Mouse (Mus musculus) liver (tissue): ENCODE measurements around the gene Zfp935.
"Not testable (repeated sequence)": the region's sequence is repeated elsewhere in the genome, so short reads cannot be mapped to it uniquely, and the experiment has no call there.

Source experiments
- DNase-seq: peaks from one replicate; pipeline ENCODE4 v3.0.0-alpha.2; 2020; ENCODE audit warnings: mixed read lengths

The Zfp935 gene

DNA sequence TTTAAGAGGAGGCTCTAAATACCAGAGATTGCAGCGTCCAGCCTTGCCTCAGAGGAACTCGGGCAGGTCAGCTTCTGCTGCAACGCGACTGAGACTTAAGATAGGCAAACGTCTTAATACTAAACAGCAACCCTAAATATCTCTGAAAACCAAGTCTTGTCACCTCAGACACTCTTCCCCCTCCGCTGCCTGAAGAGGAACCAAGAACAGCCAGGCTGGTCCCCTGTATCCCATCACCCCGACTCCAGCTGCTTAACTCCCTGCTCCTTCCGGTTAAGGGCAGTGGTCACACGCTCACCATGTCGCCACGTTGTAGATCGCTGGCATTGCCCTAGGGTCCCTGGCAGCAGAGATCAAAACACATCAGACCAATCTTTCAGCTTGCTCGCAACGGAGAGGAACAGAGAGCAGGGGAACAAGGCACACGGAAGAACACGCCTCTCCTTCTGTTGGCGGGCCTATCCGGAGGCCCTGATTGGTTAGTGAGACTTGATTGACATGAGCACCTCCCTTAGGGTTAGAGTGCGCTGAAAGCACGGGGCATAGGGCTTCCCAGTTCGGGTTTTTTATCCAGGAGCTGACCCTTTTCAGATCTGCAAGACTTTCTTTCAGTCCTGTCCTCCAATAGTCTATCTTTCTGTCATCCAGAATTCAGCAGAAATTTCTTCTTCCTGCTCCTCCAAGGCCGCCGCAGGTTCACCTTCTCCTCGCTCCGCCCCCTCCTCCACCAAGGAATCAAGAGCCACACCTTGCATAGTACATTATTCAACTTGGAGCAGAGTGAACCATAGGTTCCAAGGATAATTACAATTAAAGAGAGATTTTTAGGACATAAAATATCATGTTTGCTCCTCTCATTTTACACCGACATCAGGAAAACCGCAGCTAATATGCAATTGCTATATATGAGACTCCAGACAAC, at the start of gene Zfp935:
Zfp935 (minus strand) TSS at position 323 of the 922 bp plus-strand sequence.
- peak; percentile 9 for DNase-seq

DNA sequence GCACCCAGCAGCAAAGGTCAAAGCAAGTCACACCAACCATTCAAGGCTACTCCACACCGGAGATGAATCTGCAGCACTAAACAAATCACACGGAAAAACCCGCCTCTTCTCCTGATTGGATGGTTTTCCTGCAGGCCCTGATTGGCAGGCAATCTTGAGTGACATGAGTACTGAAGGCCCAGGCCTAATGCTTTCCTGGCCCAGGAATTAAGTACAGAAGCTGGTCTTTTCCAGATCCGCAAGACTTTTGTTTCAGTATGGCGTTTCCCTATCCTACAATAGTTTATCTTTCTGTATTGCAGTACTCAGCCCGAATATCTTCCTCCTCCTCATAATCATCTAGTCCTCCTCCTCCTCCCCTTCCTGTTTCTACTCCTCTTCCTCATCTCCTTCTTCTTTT, 12.8 kb upstream of the Zfp935 start, which contains the start of gene Zfp934:
Zfp934 (minus strand) TSS at position 101 of the 400 bp plus-strand sequence.
- not testable (repeated sequence) for DNase-seq

DNA sequence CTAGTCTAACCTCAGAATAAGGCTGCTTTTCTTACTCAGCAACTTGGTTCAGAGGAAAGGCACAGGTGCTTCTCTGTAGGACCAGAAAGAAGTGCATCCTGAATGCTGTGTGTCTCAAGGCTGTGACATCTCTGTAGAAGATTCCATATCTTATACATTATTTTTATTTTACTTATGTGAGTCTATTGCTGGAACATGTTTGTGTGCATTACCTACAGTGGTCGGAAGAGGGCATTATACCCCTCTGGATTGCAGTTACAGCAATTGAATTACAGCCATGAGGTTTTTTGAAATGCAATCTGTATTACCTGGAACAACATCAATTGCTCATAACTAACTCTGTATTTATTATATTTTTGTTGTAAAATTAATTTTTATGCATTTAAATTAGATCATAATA, 3.4 kb upstream of the Zfp935 start:
- DNase-seq = not testable (repeated sequence)

DNA sequence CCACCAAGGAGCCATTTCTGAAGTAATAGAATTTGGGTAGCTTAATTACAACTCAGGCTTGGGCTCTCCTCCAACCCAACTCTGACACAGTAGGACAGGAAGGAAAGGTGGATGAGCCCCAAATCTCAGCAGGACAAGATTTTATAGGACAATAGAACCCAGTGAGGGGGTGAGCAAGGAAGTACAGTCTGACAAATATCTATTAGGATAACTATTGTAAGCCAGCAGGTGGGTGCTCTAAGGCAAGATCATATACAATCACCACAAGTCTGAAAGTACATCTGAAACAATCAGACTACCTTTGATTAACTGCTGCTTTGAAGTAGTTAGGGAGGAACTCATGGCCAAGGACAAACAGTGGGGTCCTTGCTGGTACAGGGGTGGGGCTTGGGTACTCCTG, 28.2 kb downstream of the Zfp935 start:
- not testable (repeated sequence) for DNase-seq

DNA sequence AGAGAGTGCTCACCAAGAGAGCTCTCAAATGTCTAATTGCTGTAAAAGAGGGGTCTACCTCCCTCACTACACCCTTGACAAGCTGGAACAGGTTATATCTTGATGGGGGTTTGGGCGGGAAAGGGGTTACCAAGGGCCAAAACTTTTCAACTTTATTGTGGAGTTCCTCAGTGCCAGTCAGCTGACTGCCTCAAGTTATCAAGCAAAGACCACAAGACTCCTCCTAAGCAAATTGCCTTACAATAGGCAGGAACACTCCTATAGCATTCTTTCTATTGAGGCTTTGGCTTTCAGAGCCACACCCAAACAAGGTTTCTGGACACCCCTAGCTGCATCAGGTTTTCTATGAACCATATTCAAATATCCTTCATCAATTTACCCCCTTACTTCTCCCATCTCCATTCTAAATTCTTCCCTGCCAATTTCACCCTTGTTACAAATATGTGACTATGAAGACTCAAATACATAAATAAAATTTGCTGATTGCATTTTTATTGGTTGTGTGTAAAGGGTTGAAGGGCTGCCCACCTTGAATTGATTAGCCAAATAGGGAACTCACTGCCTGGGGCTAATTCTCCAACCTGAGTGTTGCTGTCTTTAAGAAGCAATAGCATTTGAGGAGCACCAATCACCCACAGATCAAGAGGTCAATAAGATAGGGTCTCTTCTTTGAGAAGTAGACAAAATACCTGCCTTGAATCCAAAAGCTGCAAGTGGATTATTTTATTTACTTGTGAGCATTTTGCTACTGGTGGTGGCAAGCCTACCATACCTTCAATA, 47.5 kb downstream of the Zfp935 start:
- DNase-seq = not testable (repeated sequence)

DNA sequence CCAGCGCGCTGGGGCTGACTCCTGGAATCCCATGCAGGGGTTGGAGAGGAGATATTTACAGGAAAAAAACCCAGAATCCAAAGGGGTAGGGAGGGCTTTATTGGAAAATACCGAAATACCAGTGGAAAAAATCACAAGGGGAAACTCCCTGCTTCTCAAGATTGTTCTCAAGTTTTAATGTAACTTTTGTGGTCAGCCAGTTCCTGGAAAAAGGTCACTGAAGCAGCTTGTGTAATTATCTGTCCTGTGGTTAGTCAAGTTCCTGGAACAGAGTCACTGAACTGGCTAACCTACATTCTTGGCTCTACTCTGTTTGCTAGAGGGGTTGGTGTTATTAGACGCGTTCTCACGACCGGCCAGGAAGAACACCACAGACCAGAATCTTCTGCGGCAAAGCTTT, 85.7 kb downstream of the Zfp935 start:
- DNase-seq = not testable (repeated sequence)

DNA sequence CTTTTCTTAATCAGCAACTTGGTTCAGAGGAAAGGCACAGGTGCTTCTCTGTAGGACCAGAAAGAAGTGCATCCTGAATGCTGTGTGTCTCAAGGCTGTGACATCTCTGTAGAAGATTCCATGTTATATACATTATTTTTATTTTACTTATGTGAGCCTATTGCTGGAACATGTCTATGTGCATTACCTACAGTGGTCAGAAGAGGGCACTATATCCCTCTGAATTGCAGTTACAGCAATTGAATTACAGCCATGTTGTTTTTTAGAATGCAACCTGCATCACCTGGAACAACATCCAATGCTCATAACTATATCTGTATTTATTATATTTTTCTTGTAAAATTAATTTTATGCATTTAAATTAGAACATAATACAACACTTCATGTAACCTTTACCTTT, 88.4 kb downstream of the Zfp935 start:
- not testable (repeated sequence) for DNase-seq

DNA sequence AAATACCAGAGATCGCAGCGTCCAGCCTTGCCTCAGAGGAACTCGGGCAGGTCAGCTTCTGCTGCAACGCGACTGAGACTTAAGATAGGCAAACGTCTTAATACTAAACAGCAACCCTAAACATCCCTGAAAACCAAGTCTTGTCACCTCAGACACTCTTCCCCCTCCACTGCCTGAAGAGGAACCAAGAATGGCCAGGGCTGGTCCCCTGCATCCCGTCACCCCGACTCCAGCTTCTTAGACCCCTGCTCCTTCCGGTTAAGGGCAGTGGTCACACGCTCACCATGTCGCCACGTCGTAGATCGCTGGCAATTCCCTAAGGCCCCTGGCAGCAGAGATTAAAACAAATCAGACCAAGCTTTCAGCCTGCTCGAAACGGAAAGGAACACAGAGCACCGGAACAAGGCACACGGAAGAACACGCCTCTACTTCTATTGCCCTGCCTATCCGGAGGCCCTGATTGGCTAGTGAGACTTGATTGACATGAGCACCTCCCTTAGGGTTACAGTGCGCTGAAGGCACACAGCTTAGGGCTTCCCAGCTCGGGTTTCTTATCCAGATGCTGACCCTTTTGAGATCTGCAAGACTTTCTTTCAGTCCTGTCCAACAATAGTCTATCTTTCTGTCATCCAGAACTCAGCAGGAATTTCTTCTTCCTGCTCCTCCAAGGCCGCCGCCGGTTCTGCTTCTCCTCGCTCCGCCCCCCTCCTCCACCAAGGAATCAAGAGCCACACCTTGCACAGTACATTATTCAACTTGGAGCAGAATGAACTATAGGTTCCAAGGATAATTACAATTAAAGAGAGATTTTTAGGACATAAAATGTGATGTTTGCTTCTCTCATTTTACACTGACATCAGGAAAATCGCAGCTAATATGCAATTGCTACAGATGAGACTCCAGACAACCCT, 91.6 kb downstream of the Zfp935 start, which contains the start of gene Gm49359:
Gm49359 (minus strand) TSS at position 409 of the 911 bp plus-strand sequence.
- DNase-seq = peak; percentile 83
